Mouse (Mus musculus) heart, embryonic 13.5 days (tissue): ENCODE data around the gene Rab4b. TPM values are rescaled to one million over a fixed set of nuclear protein-coding genes. Genes with fewer than 3 reads are reported as not detected.

Source experiments
- ATAC-seq: fragments of 200-750 bp; cut with Nextera tagmentation; 2 replicates; pipeline ENCODE4 v1.8.0; 2017; ENCODE audit warnings: moderate TSS enrichment; ENCODE audit not compliant: insufficient number of reproducible peaks, low FRiP score, low TSS enrichment; ENCODE audit errors: extremely low read depth
- H3K27ac ChIP-seq: fragments of 300-500 bp; sonication (generic); replicated peaks from 2 replicates; pipeline ENCODE4 v1.5.1; 2015; ENCODE audit warnings: moderate library complexity, mild to moderate bottlenecking, inconsistent platforms
- H3K27me3 ChIP-seq: fragments of 300-500 bp; sonication (generic); replicated peaks from 2 replicates; pipeline ENCODE4 v1.6.1; 2015; ENCODE audit warnings: mild to moderate bottlenecking, inconsistent platforms
- H3K36me3 ChIP-seq: fragments of 300-500 bp; sonication (generic); 2 replicates; pipeline ENCODE4 v1.6.1; 2015; ENCODE audit warnings: mild to moderate bottlenecking, inconsistent platforms
- H3K4me1 ChIP-seq: fragments of 300-500 bp; sonication (generic); 2 replicates; pipeline ENCODE4 v1.6.1; 2015; ENCODE audit warnings: inconsistent platforms
- H3K4me2 ChIP-seq: fragments of 300-500 bp; sonication (generic); 2 replicates; pipeline ENCODE4 v1.6.1; 2015; ENCODE audit warnings: inconsistent platforms, mild to moderate bottlenecking, moderate library complexity
- H3K4me3 ChIP-seq: fragments of 300-500 bp; sonication (generic); 2 replicates; pipeline ENCODE4 v1.5.1; 2015; ENCODE audit warnings: moderate library complexity, mild to moderate bottlenecking, inconsistent platforms
- H3K9ac ChIP-seq: fragments of 300-500 bp; sonication (generic); 2 replicates; pipeline ENCODE4 v1.6.1; 2015; ENCODE audit warnings: inconsistent platforms, mild to moderate bottlenecking, moderate library complexity
- H3K9me3 ChIP-seq: fragments of 300-500 bp; sonication (generic); 2 replicates; pipeline ENCODE4 v1.6.1; 2016; ENCODE audit warnings: inconsistent platforms
- WGBS: fragments of 180-500 bp; shearing (Covaris S2); methylation state at CpG from one replicate; pipeline ENCODE4 v1.1.7; 2015; ENCODE audit warnings: mixed read lengths; 5-methylcytosine and 5-hydroxymethylcytosine counted together
- polyA plus RNA-seq: library from polyadenylated mRNA; unstranded; fragments of >200 nt; fragmentation: Nextera tagmentation; extraction: Ambion mirVana; gene quantifications from 2 replicates; pipeline ENCODE4 v1.2.1, GENCODE M21; 2015

Gene Rab4b
- polyA plus RNA-seq, 1 experiment from 2014 or later = 48.8 TPM

DNA sequence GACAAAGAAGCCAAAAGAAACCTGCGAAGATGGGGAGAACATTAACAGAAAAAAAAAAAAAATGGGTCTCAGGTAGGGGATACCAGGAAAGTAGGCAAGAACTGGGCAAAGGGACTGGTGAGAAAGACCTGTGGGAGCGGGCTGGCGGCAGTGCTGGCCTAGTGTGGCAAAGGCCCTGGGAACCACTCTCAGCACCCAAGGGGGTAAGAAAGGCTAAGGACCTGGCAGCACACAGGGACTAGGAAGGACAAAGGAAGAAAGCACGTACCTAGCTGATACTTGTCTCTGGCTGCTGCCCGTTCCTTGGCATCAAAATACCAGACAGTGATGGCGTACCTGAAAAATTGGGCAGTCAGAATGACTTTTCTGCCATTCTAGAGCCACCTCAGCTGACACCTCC lies 19.4 kb downstream of the Rab4b start:
- no peak overlapping the region for H3K4me2 ChIP-seq
- no peaks in the 10 kb centered on the region for H3K9me3 ChIP-seq
- H3K27me3 ChIP-seq = no peaks in the 10 kb centered on the region
- H3K9ac ChIP-seq = no peak overlapping the region
- peaks cover 40% of the 10 kb centered on the region for H3K4me1 ChIP-seq
- no peak overlapping the region for H3K4me3 ChIP-seq
- 93% methylated on average over 6 of the region's 6 CpGs for WGBS
- no peak for ATAC-seq
- H3K27ac ChIP-seq = no peak overlapping the region
- peaks cover 66% of the 10 kb centered on the region for H3K36me3 ChIP-seq

DNA sequence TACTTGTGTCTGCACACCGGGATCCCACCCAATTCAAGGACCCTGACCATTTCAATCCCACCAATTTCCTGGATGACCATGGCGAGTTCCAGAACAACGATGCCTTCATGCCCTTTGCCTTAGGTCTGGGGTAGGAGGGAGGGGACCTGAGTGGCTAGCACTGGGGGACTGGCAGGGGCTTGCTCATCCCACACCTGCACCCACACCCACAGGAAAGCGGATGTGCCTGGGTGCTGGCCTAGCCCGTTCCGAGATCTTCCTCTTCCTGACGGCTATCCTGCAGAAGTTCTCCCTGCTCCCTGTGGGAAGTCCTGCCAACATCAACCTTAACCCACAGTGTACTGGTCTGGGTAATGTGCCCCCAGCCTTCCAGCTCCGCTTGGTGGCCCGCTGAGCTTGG lies 20.5 kb downstream of the Rab4b start:
- Histone ChIP-seq H3K27me3 (no peaks in the 10 kb centered on the region), H3K4me1 (peaks cover 32% of the 10 kb centered on the region), H3K36me3 (peaks cover 55% of the 10 kb centered on the region), H3K9me3 (no peaks in the 10 kb centered on the region), H3K9ac (no peak overlapping the region), H3K27ac (no peak overlapping the region), H3K4me3 (no peak overlapping the region), H3K4me2 (no peak overlapping the region)
- no peak for ATAC-seq
- 90% methylated on average over 9 of the region's 9 CpGs for WGBS

DNA sequence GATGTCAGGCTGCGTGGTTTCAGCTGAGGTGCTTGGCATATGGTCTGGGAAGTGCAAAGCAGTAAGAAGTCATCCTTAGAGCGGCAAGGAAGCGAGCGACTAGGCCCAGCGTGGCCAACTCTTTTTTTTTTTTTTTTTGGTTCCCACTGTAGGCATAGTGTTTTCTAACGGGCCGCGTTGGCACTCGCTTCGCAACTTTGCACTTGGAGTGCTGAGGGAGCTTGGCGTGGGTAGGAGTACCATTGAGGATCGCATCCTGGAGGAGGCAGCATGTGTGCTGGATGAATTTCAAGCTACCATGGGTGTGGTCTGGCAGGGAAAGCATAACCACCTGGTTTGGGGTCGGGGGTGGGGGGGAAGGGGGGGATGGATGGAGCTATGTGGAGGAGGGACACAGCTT lies 22.7 kb downstream of the Rab4b start:
- 77% methylated on average over 13 of the region's 13 CpGs for WGBS
- ATAC-seq = no peak
- Histone ChIP-seq H3K27me3 (no peaks in the 10 kb centered on the region), H3K4me3 (no peak overlapping the region), H3K36me3 (peaks cover 35% of the 10 kb centered on the region), H3K4me2 (no peak overlapping the region), H3K4me1 (peaks cover 12% of the 10 kb centered on the region), H3K9ac (no peak overlapping the region), H3K27ac (no peak overlapping the region), H3K9me3 (no peaks in the 10 kb centered on the region)

DNA sequence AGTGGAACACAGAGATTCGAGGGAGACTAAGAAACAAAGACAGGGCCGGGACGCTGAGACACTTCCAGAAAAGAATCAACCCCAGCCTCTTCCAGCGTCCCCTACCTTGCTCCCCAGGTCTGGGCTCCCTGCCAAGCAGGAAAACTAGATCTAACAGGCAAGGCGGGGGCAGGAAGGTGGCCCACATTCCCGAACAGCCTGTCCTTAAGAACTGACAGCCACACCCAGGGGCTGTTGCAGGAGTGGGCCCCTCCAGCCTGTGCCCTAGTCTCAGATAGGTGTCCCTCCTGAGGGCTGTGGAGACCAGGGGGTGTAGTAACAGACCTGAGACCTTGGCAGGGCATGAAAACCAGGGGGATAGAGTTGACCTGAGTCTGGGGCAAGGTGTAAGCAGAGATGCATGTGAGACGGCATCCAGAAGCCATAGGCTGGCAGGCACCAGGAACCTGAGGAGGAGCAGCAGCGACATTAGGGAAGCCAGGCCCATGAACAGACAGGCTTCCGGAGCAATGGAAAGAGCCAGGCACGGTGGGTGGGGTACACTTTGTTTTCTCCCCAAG lies 25.4 kb downstream of the Rab4b start, which contains the start of gene Cyp2t4:
Gene Cyp2t4, plus strand, starts transcription at position 510 of the 560 bp plus-strand sequence.
- Histone ChIP-seq H3K36me3 (peaks cover 17% of the 10 kb centered on the region), H3K4me3 (no peak within 1 kb of the TSS), H3K9me3 (no peaks in the 10 kb centered on the region), H3K9ac (no peak within 1 kb of the TSS), H3K4me2 (no peak within 1 kb of the TSS), H3K27ac (no peak within 1 kb of the TSS), H3K4me1 (0 out of 2 replicates have a peak, but pooled peaks cover 2% of the 10 kb centered on the region), H3K27me3 (no peaks in the 10 kb centered on the region)
- no peak; the same call in 1 of the 2 replicates for ATAC-seq
- 59% methylated on average over 10 of the region's 10 CpGs for WGBS

DNA sequence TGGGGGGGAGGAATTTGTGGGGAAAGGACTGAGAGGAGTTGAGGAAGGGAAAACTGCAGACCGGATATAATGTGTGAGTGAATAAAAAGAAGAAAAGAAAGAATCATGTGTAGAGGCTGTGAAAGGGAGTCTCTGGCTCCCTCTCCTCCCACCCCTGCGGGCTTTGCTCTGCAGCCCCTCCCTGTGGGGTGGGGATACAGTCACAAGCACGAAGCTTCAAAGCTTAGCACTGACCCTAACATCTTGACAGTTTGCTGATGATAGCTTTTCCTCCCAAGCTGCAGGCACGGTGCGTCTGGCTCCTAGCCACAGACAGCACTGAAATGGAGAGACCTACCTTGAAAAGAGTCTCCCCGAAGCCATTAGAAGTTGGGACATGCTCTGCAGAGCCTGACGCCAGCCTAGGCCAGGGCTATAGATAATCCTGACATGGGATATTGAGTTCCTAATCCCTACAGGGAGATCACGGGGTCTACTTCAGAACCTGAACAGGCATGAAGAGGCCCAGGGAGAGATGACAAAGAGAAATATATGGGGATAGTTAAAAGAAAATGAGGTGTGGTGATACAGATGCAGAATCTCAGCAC lies 42.2 kb downstream of the Rab4b start:
- no peak for ATAC-seq
- H3K9ac ChIP-seq = no peak overlapping the region
- peaks cover 6% of the 10 kb centered on the region; the same call in 1 of the 2 replicates for H3K9me3 ChIP-seq
- H3K27ac ChIP-seq = no peak overlapping the region
- H3K4me1 ChIP-seq = peaks cover 6% of the 10 kb centered on the region
- no peak overlapping the region for H3K4me3 ChIP-seq
- H3K27me3 ChIP-seq = no peaks in the 10 kb centered on the region
- H3K4me2 ChIP-seq = no peak overlapping the region
- H3K36me3 ChIP-seq = no peaks in the 10 kb centered on the region
- 48% methylated on average over 8 of the region's 8 CpGs for WGBS

DNA sequence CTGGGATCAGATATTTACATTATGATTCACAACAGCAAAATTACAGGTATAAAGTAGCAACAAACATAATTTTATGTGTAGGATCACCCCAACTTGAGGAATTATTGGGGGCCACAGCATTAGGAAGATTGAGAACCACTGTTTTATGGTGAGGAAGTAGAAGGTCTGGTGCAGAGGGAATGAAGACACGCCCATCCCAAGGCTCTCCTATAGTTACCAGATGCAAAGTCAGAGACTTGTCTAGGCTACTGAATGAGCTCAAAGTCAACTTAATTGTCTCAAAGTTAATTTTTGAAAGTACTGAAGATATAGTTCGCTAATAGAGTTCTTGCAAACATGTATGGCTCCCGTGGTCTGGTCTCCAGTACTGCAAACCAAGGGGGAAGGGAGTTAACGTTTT lies 44.9 kb downstream of the Rab4b start:
- 0 out of 2 replicates have a peak, but pooled peaks cover 3% of the 10 kb centered on the region for H3K9me3 ChIP-seq
- 73% methylated on average over 4 of the region's 4 CpGs for WGBS
- H3K4me3 ChIP-seq = no peak overlapping the region
- no peaks in the 10 kb centered on the region for H3K36me3 ChIP-seq
- no peak overlapping the region for H3K9ac ChIP-seq
- H3K4me1 ChIP-seq = peaks cover 6% of the 10 kb centered on the region
- H3K4me2 ChIP-seq = no peak overlapping the region
- no peak for ATAC-seq
- no peak overlapping the region for H3K27ac ChIP-seq
- H3K27me3 ChIP-seq = no peaks in the 10 kb centered on the region

DNA sequence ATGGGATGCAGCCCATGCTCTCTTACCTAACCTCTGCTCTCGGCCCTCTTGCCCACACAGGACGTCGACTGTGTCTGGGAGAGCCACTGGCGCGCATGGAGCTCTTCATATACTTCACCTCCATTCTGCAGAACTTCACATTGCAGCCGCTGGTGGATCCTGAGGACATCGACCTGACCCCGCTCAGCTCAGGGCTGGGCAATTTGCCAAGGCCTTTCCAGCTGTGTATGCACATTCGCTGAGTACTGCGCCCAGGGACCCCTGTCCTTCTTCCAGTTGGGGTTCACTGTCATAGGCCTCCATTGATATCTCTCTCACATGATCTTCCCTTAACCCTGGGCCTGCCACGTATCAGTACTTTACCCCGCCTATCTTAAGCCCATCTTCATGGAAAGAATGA lies 45.5 kb downstream of the Rab4b start:
- 40% methylated on average over 12 of the region's 12 CpGs for WGBS
- no peak overlapping the region for H3K4me2 ChIP-seq

DNA sequence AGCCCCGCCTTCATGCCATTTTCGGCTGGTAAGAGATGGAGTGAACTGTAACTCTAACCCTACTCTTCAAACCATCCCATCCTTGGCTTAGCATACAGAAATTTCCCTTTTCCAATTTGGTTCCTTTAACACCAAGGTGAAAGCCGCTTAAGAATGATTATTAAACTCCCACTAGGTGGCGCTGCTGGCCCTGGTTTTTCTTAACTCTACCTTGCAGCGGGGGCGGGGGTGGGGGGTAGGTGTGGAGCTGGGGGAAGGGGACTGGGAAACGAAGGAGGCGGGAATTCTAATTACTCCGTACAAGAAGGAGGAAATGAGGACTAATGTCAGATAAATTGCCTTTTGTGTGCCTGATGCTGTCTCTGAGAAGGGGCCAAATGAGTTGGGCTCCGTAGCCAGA lies 46.1 kb downstream of the Rab4b start:
- 0 out of 2 replicates have a peak, but pooled peaks cover 3% of the 10 kb centered on the region for H3K9me3 ChIP-seq
- ATAC-seq = no peak
- H3K9ac ChIP-seq = no peak overlapping the region
- WGBS = 12% methylated on average over 10 of the region's 10 CpGs
- H3K4me2 ChIP-seq = no peak overlapping the region
- H3K36me3 ChIP-seq = no peaks in the 10 kb centered on the region
- no peaks in the 10 kb centered on the region for H3K27me3 ChIP-seq
- no peak overlapping the region for H3K4me3 ChIP-seq
- H3K27ac ChIP-seq = no peak overlapping the region
- H3K4me1 ChIP-seq = peaks cover 6% of the 10 kb centered on the region

More for the DNA sequence above, 45.5 kb downstream of the Rab4b start:
- ATAC-seq = no peak
- H3K4me1 ChIP-seq = peaks cover 6% of the 10 kb centered on the region
- no peaks in the 10 kb centered on the region for H3K36me3 ChIP-seq
- H3K27ac ChIP-seq = no peak overlapping the region
- 0 out of 2 replicates have a peak, but pooled peaks cover 3% of the 10 kb centered on the region for H3K9me3 ChIP-seq
- no peaks in the 10 kb centered on the region for H3K27me3 ChIP-seq
- no peak overlapping the region for H3K9ac ChIP-seq
- no peak overlapping the region for H3K4me3 ChIP-seq

DNA sequence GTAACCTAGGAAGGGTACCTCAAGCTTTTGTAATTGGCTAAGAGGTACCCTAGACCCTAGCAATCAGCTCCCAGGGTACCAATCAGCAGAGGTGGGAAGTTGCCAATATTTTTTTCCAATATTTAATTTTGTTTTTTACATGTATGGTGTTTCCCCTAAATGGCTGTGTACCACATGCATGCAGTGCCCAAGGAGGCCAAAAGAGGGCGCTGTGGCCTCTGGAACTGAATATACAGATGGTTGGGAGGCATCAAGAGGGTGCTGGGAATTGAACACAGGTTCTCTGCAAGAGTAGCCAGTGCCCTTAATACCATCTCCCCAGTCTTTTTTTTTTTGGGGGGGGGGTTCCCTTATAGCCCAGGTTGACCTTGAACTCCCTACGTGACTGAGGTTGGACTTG lies 47.3 kb downstream of the Rab4b start:
- H3K9me3 ChIP-seq = 0 out of 2 replicates have a peak, but pooled peaks cover 3% of the 10 kb centered on the region
- no peaks in the 10 kb centered on the region for H3K27me3 ChIP-seq
- H3K4me3 ChIP-seq = no peak overlapping the region
- ATAC-seq = no peak
- no peak overlapping the region for H3K27ac ChIP-seq
- 55% methylated on average over 2 of the region's 2 CpGs for WGBS
- no peak overlapping the region for H3K4me2 ChIP-seq
- H3K9ac ChIP-seq = no peak overlapping the region
- peaks cover 6% of the 10 kb centered on the region for H3K4me1 ChIP-seq
- H3K36me3 ChIP-seq = no peaks in the 10 kb centered on the region

DNA sequence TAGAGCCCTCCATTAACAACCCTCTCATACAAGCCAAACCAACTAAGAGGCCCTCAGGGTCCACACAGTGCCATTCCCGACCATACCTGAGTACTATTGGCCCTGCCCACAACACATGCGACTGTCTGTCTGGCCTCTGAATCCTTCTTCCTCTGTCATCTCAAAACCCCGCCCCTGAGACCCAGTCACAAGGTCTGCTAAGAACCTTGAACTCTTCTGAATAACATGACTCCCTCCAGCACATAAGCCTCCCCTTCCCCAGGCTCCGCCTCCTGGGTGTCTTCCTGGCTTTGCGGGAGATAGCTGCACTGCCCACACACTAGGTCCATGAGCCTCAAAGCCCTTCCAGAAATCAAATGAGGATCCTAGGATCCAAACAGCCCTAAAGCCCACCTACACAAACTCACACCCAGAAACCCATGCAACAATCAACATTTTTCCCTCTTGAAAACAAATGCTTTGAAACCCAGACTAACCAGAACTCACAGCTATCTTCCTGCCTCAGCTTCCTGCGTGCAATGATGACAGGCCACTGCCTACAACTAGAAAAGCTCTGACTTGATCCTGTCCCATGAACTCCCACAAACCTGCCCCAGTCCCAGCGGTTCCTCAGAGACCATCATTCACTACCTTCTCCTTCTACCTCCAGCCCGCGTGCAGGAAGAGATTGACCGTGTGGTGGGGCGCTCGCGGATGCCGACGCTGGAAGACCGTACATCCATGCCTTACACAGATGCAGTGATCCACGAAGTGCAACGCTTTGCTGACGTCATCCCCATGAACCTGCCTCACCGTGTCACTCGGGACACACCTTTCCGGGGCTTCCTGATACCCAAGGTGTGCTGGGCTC lies 48.0 kb downstream of the Rab4b start:
- no peak overlapping the region for H3K4me3 ChIP-seq
- H3K9me3 ChIP-seq = 0 out of 2 replicates have a peak, but pooled peaks cover 3% of the 10 kb centered on the region
- H3K4me2 ChIP-seq = no peak overlapping the region
- peaks cover 6% of the 10 kb centered on the region for H3K4me1 ChIP-seq
- H3K27ac ChIP-seq = no peak overlapping the region
- H3K27me3 ChIP-seq = no peaks in the 10 kb centered on the region
- WGBS = 83% methylated on average over 22 of the region's 22 CpGs
- H3K36me3 ChIP-seq = no peaks in the 10 kb centered on the region
- H3K9ac ChIP-seq = no peak overlapping the region
- ATAC-seq = no peak

DNA sequence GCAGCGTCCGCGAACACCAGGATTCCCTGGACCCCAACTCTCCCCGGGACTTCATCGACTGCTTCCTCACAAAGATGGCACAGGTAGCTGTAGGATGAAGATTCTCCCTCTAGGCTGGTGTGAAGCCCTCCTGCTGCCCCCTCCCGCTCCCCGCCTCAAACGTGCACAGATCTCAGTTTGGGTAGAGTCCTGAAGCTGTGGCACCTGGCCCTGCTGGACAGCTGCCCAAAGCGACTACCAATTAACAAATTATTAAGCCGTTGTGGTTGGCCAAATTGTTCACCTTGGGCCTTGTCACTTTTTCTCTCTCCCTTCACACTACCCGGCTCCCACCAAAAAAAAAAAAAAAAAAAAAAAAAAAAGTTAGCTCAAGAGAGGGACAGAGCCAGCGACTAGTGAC lies 48.9 kb downstream of the Rab4b start:
- Histone ChIP-seq H3K36me3 (no peaks in the 10 kb centered on the region), H3K4me2 (no peak overlapping the region), H3K27ac (no peak overlapping the region), H3K4me1 (peaks cover 6% of the 10 kb centered on the region), H3K9me3 (0 out of 2 replicates have a peak, but pooled peaks cover 3% of the 10 kb centered on the region), H3K4me3 (no peak overlapping the region), H3K9ac (no peak overlapping the region), H3K27me3 (no peaks in the 10 kb centered on the region)
- 75% methylated on average over 12 of the region's 12 CpGs for WGBS
- ATAC-seq = no peak
